Mouse (Mus musculus) urinary bladder, postnatal 4 days (tissue): Measurements from ENCODE around the gene Nckap5.
A peak's percentile ranks its signal among the peaks of the same experiment; 100 is the strongest.

Experiments
- DNase-seq, 2 experiments: peaks; one replicate each; pipeline ENCODE4 v3.0.0; 2021 to 2022; ENCODE audit warnings: low spot score in 2 of 2

Gene Nckap5

GRCm38 (mm10) chr1:126700978-126701320 is 129.7 kb downstream of the Nckap5 start:
- no peak for DNase-seq

- no peak for DNase-seq
Measured at GRCm38 (mm10) chr1:126700063-126700977, 130.3 kb downstream of the Nckap5 start.

GRCm38 (mm10) chr1:126693585-126693984 is 137.0 kb downstream of the Nckap5 start:
- DNase-seq = no peak

- DNase-seq = no peak
Measured at GRCm38 (mm10) chr1:126688593-126688992, 142.0 kb downstream of the Nckap5 start.

GRCm38 (mm10) chr1:126686678-126687077 is 143.9 kb downstream of the Nckap5 start:
- no peak for DNase-seq

- DNase-seq = peak; percentile 49 to 69
Measured at GRCm38 (mm10) chr1:126683621-126684445, 146.8 kb downstream of the Nckap5 start.

- DNase-seq = no peak
Measured at GRCm38 (mm10) chr1:126681773-126682172, 148.8 kb downstream of the Nckap5 start.

GRCm38 (mm10) chr1:126679348-126679747 is 151.3 kb downstream of the Nckap5 start:
- no peak for DNase-seq

GRCm38 (mm10) chr1:126677280-126677679 is 153.3 kb downstream of the Nckap5 start:
- DNase-seq = no peak

- DNase-seq = no peak
Measured at GRCm38 (mm10) chr1:126676769-126677168, 153.8 kb downstream of the Nckap5 start.

GRCm38 (mm10) chr1:126675142-126675541 is 155.5 kb downstream of the Nckap5 start:
- DNase-seq = no peak

- DNase-seq = no peak
Measured at GRCm38 (mm10) chr1:126673238-126673637, 157.4 kb downstream of the Nckap5 start.

- no peak for DNase-seq
Measured at GRCm38 (mm10) chr1:126670507-126670906, 160.1 kb downstream of the Nckap5 start.

GRCm38 (mm10) chr1:126660098-126660999 is 170.2 kb downstream of the Nckap5 start:
- DNase-seq = no peak

- DNase-seq = no peak
Measured at GRCm38 (mm10) chr1:126658731-126659130, 171.9 kb downstream of the Nckap5 start.

- no peak for DNase-seq
Measured at GRCm38 (mm10) chr1:126656246-126656645, 174.4 kb downstream of the Nckap5 start.

- DNase-seq = no peak
Measured at GRCm38 (mm10) chr1:126652085-126652484, 178.5 kb downstream of the Nckap5 start.

- DNase-seq = no peak
Measured at GRCm38 (mm10) chr1:126650806-126651205, 179.8 kb downstream of the Nckap5 start.

- DNase-seq = no peak
Measured at GRCm38 (mm10) chr1:126642751-126643150, 187.8 kb downstream of the Nckap5 start.

- no peak for DNase-seq
Measured at GRCm38 (mm10) chr1:126639463-126639862, 191.1 kb downstream of the Nckap5 start.

- DNase-seq = no peak
Measured at GRCm38 (mm10) chr1:126637515-126637914, 193.1 kb downstream of the Nckap5 start.

GRCm38 (mm10) chr1:126626206-126626605 is 204.4 kb downstream of the Nckap5 start:
- no peak for DNase-seq
